Mouse (Mus musculus) embryonic facial prominence, embryonic 12.5 days (tissue): Measurements from ENCODE around the gene Slc38a6. TPM values are rescaled to one million over a fixed set of nuclear protein-coding genes. Genes with fewer than 3 reads are reported as not detected.

Source experiments
- ATAC-seq: fragments of 200-750 bp; cut with Nextera tagmentation; 2 replicates; pipeline ENCODE4 v1.8.0; 2017; ENCODE audit not compliant: insufficient number of reproducible peaks, insufficient read depth, low FRiP score, low TSS enrichment
- H3K27ac ChIP-seq: fragments of 300-500 bp; sonication (generic); 2 replicates; pipeline ENCODE4 v1.5.1; 2016; ENCODE audit warnings: mild to moderate bottlenecking
- H3K27me3 ChIP-seq: fragments of 300-500 bp; sonication (generic); 2 replicates; pipeline ENCODE4 v1.6.1; 2016; ENCODE audit warnings: mild to moderate bottlenecking, moderate library complexity
- H3K36me3 ChIP-seq: fragments of 300-500 bp; sonication (generic); 2 replicates; pipeline ENCODE4 v1.6.1; 2016; ENCODE audit warnings: mild to moderate bottlenecking
- H3K4me1 ChIP-seq: fragments of 300-500 bp; sonication (generic); 2 replicates; pipeline ENCODE4 v1.6.1; 2016
- H3K4me2 ChIP-seq: fragments of 300-500 bp; sonication (generic); replicated peaks from 2 replicates; pipeline ENCODE4 v1.6.1; 2016; ENCODE audit warnings: mild to moderate bottlenecking, moderate library complexity
- H3K4me3 ChIP-seq: fragments of 300-500 bp; sonication (generic); 2 replicates; pipeline ENCODE4 v1.5.1; 2016; ENCODE audit warnings: mild to moderate bottlenecking
- H3K9ac ChIP-seq: fragments of 300-500 bp; sonication (generic); 2 replicates; pipeline ENCODE4 v1.6.1; 2016; ENCODE audit warnings: mild to moderate bottlenecking, moderate library complexity
- H3K9me3 ChIP-seq: fragments of 300-500 bp; sonication (generic); 2 replicates; pipeline ENCODE4 v1.6.1; 2016; ENCODE audit warnings: mild to moderate bottlenecking, moderate library complexity
- WGBS: fragments of 180-500 bp; shearing (Covaris S2); methylation state at CpG from one replicate; pipeline ENCODE4 v1.1.7; 2016; 5-methylcytosine and 5-hydroxymethylcytosine counted together
- polyA plus RNA-seq: library from polyadenylated mRNA; unstranded; fragments of >200 nt; fragmentation: Nextera tagmentation; extraction: Ambion mirVana; gene quantifications from 2 replicates; pipeline ENCODE4 v1.2.1, GENCODE M21; 2016

The Slc38a6 gene
- polyA plus RNA-seq, 1 experiment from 2014 or later = 17.2 TPM

DNA sequence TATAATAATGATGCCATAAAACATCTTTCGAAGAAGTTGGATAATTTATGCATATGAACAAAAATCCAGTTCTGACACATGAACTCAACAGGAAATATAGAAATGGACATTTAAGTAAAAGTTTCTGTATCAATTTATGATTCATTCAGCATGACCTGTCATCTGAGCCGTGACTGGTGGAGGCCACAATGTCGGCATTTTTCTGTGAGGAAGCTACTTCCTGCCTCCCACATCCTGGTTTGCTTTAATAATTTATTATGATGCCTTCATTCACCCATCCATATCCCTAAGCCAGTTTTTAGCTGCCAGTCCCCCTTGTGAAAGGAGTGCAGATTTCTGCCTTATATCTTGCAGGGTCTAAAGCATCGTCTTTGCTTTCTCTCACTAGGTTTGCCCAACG lies 91.4 kb downstream of the Slc38a6 start:
- ATAC-seq = no peak
- Histone ChIP-seq H3K4me3 (no peak overlapping the region), H3K9me3 (no peaks in the 10 kb centered on the region), H3K9ac (no peak overlapping the region), H3K36me3 (no peaks in the 10 kb centered on the region), H3K27ac (no peak overlapping the region), H3K4me1 (peaks cover 18% of the 10 kb centered on the region), H3K27me3 (no peaks in the 10 kb centered on the region), H3K4me2 (no peak overlapping the region)
- WGBS = 84% methylated on average over 5 of the region's 5 CpGs

DNA sequence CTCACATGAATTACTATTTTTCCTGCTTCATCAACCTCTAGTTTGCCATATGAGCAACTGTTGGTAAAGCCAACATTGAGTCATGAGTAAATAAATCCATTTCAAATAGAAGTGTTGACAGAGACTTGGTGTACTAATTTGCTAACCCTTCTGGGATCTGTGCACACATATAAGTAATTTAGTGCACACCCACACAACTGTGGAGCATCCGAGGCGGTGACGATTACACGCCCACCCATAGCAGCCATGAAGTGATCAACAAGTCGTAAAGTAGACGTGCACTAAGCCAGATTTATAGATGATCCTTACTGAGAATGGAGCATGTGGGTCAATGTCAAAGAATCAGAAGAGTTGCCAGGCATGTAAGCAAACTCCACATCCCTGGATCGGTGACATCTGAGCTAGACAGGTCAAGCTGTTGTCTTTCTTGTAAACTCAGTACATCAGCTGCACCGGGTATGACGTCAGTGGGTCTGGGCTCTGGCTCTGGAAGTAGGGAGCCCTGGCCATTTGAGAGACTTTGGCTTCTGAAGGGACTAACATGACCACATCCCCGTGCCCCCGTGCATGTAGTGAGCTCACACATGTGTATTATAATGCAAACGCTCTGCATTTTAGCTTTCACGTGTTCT lies 92.3 kb downstream of the Slc38a6 start:
- H3K36me3 ChIP-seq = no peaks in the 10 kb centered on the region
- no peak overlapping the region for H3K4me3 ChIP-seq
- H3K4me2 ChIP-seq = no peak overlapping the region
- H3K27me3 ChIP-seq = no peaks in the 10 kb centered on the region
- no peak for ATAC-seq
- H3K27ac ChIP-seq = no peak overlapping the region
- H3K9me3 ChIP-seq = no peaks in the 10 kb centered on the region
- peaks cover 25% of the 10 kb centered on the region for H3K4me1 ChIP-seq
- no peak overlapping the region for H3K9ac ChIP-seq
- WGBS = 91% methylated on average over 13 of the region's 13 CpGs

GRCm38 (mm10) chr12:73380686-73381360 lies 94.2 kb downstream of the Slc38a6 start:
- 83% methylated on average over 8 of the region's 8 CpGs for WGBS
- H3K27ac ChIP-seq = no peak overlapping the region
- no peaks in the 10 kb centered on the region for H3K9me3 ChIP-seq
- H3K9ac ChIP-seq = no peak overlapping the region
- no peak for ATAC-seq
- H3K4me3 ChIP-seq = no peak overlapping the region
- H3K4me2 ChIP-seq = no peak overlapping the region
- H3K36me3 ChIP-seq = no peaks in the 10 kb centered on the region
- H3K4me1 ChIP-seq = peaks cover 28% of the 10 kb centered on the region
- no peaks in the 10 kb centered on the region for H3K27me3 ChIP-seq

DNA sequence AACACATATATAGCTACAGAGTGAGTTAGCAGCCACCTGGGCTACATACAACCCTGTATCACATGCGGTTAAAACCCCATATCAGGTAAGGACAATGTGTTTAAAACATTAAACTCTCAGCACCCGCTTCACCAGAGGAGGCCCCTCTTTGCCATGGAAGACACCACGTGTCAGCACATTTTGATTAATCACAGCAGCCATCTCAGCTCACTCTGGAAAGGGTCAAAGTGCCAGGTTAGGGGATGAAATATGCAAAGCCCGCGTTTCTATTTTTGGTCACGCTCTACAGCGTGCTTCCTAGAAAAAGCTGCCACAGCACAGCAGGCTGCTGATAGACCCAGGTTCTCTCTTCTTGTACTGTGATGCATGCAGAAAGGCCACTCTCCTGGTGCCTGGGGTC lies 94.9 kb downstream of the Slc38a6 start:
- peaks cover 28% of the 10 kb centered on the region for H3K4me1 ChIP-seq
- H3K4me3 ChIP-seq = no peak overlapping the region
- H3K27me3 ChIP-seq = no peaks in the 10 kb centered on the region
- H3K9ac ChIP-seq = no peak overlapping the region
- WGBS = 53% methylated on average over 7 of the region's 7 CpGs
- no peak for ATAC-seq
- H3K9me3 ChIP-seq = no peaks in the 10 kb centered on the region
- no peak overlapping the region for H3K27ac ChIP-seq
- no peaks in the 10 kb centered on the region for H3K36me3 ChIP-seq
- H3K4me2 ChIP-seq = no peak overlapping the region

GRCm38 (mm10) chr12:73382290-73383178 lies 96.0 kb downstream of the Slc38a6 start:
- ATAC-seq = no peak
- H3K36me3 ChIP-seq = no peaks in the 10 kb centered on the region
- H3K9ac ChIP-seq = no peak overlapping the region
- WGBS = 71% methylated on average over 12 of the region's 12 CpGs
- H3K4me3 ChIP-seq = no peak overlapping the region
- no peak overlapping the region for H3K27ac ChIP-seq
- no peak overlapping the region for H3K4me2 ChIP-seq
- no peaks in the 10 kb centered on the region for H3K9me3 ChIP-seq
- H3K27me3 ChIP-seq = no peaks in the 10 kb centered on the region
- H3K4me1 ChIP-seq = peaks cover 28% of the 10 kb centered on the region

DNA sequence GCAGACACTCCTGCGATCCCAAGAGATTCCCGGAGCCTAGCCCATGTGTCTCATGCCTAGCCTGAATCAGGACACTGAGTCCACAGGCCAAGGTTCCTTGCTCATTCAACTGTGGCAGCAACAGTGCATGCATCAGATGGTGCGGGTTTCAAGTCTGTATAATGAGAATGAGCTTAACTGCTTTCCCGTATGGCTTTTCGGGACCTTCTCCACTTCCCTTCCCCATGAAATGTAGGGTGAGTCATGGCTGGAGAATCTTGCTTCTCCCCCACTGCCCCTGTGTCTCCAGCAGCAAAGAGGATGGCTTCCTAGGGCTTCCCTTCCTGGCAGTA lies 96.6 kb downstream of the Slc38a6 start:
- no peak for ATAC-seq
- Histone ChIP-seq H3K9ac (no peak overlapping the region), H3K4me3 (no peak overlapping the region), H3K27me3 (no peaks in the 10 kb centered on the region), H3K27ac (0 out of 2 replicates have a peak overlapping the region, but pooled peaks have one; percentile 30), H3K4me1 (peaks cover 28% of the 10 kb centered on the region), H3K9me3 (no peaks in the 10 kb centered on the region), H3K4me2 (no peak overlapping the region), H3K36me3 (no peaks in the 10 kb centered on the region)
- 72% methylated on average over 5 of the region's 5 CpGs for WGBS

DNA sequence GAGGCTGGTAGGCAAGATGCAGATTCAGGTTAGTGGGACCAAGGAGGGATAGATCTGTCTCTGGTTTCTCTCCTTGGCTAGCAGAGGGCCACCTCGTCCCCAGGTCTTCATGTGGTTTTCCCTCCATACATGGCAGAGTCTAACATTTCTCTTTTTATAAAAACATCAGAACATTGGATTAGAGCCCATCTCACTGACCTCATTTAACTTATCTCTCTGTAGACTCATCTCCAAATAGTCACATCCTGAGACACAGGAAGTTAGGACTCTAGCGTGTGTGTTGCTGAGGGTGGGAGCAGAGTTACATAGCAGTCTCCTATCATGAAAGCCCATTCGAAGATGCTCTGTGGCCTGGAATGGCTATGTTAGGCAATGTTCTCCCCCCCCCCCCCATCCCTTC lies 97.3 kb downstream of the Slc38a6 start:
- 85% methylated on average over 3 of the region's 3 CpGs for WGBS
- Histone ChIP-seq H3K9ac (no peak overlapping the region), H3K4me1 (peaks cover 28% of the 10 kb centered on the region), H3K36me3 (no peaks in the 10 kb centered on the region), H3K27me3 (no peaks in the 10 kb centered on the region), H3K4me3 (no peak overlapping the region), H3K27ac (no peak overlapping the region), H3K9me3 (no peaks in the 10 kb centered on the region), H3K4me2 (no peak overlapping the region)
- ATAC-seq = no peak

- H3K4me1 ChIP-seq = peaks cover 35% of the 10 kb centered on the region
Observed at GRCm38 (mm10) chr12:73384747-73385146, 98.2 kb downstream of the Slc38a6 start.

DNA sequence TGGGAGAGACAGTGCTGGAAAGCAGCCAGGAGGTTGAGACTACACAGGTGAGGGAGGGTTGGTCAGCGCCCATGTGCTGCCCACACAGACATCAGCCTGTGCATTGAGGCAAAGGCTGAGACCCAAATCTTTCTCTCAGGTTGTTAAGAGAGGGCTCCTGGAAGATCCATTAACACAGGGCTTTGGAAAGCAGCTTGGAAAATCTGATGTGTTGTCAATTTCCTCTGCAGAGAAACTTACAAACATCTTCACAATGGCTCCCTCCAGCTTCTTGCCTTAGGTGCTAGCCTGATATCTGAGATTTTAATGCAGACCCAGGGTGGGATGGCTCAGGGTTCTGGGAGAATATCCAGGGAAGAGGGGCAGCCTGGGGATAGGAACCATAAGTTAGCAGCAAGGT lies 105.9 kb downstream of the Slc38a6 start:
- no peaks in the 10 kb centered on the region for H3K9me3 ChIP-seq
- H3K4me3 ChIP-seq = no peak overlapping the region
- H3K36me3 ChIP-seq = no peaks in the 10 kb centered on the region
- no peak overlapping the region for H3K27ac ChIP-seq
- H3K4me2 ChIP-seq = no peak overlapping the region
- H3K27me3 ChIP-seq = no peaks in the 10 kb centered on the region
- 91% methylated on average over 1 of the region's 1 CpGs for WGBS
- H3K9ac ChIP-seq = no peak overlapping the region
- peaks cover 33% of the 10 kb centered on the region for H3K4me1 ChIP-seq
- no peak for ATAC-seq

More at GRCm38 (mm10) chr12:73384747-73385146, 98.2 kb downstream of the Slc38a6 start:
- Histone ChIP-seq H3K4me3 (no peak overlapping the region), H3K27ac (0 out of 2 replicates have a peak overlapping the region, but pooled peaks have one; percentile 12), H3K9me3 (no peaks in the 10 kb centered on the region), H3K4me2 (no peak overlapping the region), H3K27me3 (no peaks in the 10 kb centered on the region), H3K9ac (no peak overlapping the region), H3K36me3 (no peaks in the 10 kb centered on the region)
- ATAC-seq = no peak
- 45% methylated on average over 6 of the region's 6 CpGs for WGBS

- no peaks in the 10 kb centered on the region for H3K27me3 ChIP-seq
- no peaks in the 10 kb centered on the region for H3K36me3 ChIP-seq
- H3K9ac ChIP-seq = no peak overlapping the region
- H3K9me3 ChIP-seq = no peaks in the 10 kb centered on the region
- 0 out of 2 replicates have a peak overlapping the region, but pooled peaks have one; percentile 81 for H3K27ac ChIP-seq
- H3K4me2 ChIP-seq = no peak overlapping the region
- ATAC-seq = no peak
- H3K4me1 ChIP-seq = peaks cover 33% of the 10 kb centered on the region
- H3K4me3 ChIP-seq = no peak overlapping the region
Observed at GRCm38 (mm10) chr12:73393018-73393417, 106.4 kb downstream of the Slc38a6 start.

DNA sequence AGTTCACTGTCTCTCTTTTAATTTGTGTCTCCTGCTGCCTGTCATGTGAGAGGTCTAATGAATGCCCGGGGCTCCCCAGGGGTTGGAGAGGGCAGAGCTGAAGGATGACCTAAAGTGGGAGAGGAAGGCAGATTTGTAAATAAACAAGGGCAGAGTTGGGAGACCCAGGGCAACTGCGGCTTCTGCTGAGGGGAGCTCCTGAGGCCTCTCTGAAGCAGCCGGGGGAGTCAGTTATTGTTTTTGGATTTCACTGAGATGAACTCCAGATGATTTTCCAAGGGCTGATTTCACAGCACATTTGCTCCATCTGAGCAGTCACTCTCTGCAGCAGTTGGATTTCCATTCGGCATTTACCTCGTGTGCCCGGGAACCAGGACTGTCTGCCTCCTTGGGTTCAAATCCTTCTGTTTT lies 107.3 kb downstream of the Slc38a6 start:
- WGBS = 5% methylated on average over 6 of the region's 6 CpGs
- Histone ChIP-seq H3K27me3 (no peaks in the 10 kb centered on the region), H3K9me3 (no peaks in the 10 kb centered on the region), H3K4me3 (no peak overlapping the region), H3K27ac (peak overlapping the region; percentile 81), H3K4me2 (0 out of 2 replicates have a peak overlapping the region, but pooled peaks have one; percentile 12), H3K36me3 (no peaks in the 10 kb centered on the region), H3K4me1 (peaks cover 33% of the 10 kb centered on the region), H3K9ac (no peak overlapping the region)
- ATAC-seq = no peak; the same call in 1 of the 2 replicates
